Mouse (Mus musculus) cerebellum, postnatal 14 days (tissue): Measurements from ENCODE around the gene Ptms.
A peak's percentile ranks its signal among the peaks of the same experiment; 100 is the strongest.
"Not testable (repeated sequence)": the region's sequence is repeated elsewhere in the genome, so short reads cannot be mapped to it uniquely, and the experiment has no call there.

Source experiments
- DNase-seq, 2 experiments: peaks; one replicate each; pipeline ENCODE4 v3.0.0; 2021; ENCODE audit warnings: mixed read lengths in 2 of 2

Ptms gene

GRCm38 (mm10) chr6:124904161-124904981, 15.5 kb downstream of the Ptms start:
- DNase-seq = peak; percentile 83 to 85

- DNase-seq = peak; percentile 99 to 100
These were observed 16.2 kb downstream of the Ptms start for GRCm38 (mm10) chr6:124903580-124904151.

GRCm38 (mm10) chr6:124901851-124902250, 18.1 kb downstream of the Ptms start:
- peak in 1 of 2 experiments; percentile 10 for DNase-seq

- peak in 1 of 2 experiments; percentile 63 for DNase-seq
These were observed 19.0 kb downstream of the Ptms start for GRCm38 (mm10) chr6:124900801-124901480.

GRCm38 (mm10) chr6:124900056-124900800, 19.7 kb downstream of the Ptms start:
- peak in 1 of 2 experiments; percentile 43 for DNase-seq

- DNase-seq = peak in 1 of 2 experiments; percentile 31
These were observed 21.5 kb downstream of the Ptms start for GRCm38 (mm10) chr6:124898359-124898758.

- not testable (repeated sequence) for DNase-seq
These were observed 25.8 kb downstream of the Ptms start for GRCm38 (mm10) chr6:124894113-124894512.

- no peak for DNase-seq
These were observed 28.9 kb downstream of the Ptms start for GRCm38 (mm10) chr6:124890997-124891396.

- DNase-seq = no peak
These were observed 31.3 kb downstream of the Ptms start for GRCm38 (mm10) chr6:124888555-124889125.

- no peak for DNase-seq
These were observed 31.9 kb downstream of the Ptms start, which contains the start of gene Cd4 for GRCm38 (mm10) chr6:124887986-124888385. Gene Cd4, minus strand, starts transcription at chr6:124888221.

- DNase-seq = no peak
These were observed 33.9 kb downstream of the Ptms start for GRCm38 (mm10) chr6:124885956-124886381.

- peak; percentile 91 to 92 for DNase-seq
These were observed 35.0 kb downstream of the Ptms start for GRCm38 (mm10) chr6:124884714-124885500.

- no peak for DNase-seq
These were observed 36.6 kb downstream of the Ptms start for GRCm38 (mm10) chr6:124883351-124883750.

- DNase-seq = no peak
These were observed 38.1 kb downstream of the Ptms start for GRCm38 (mm10) chr6:124881821-124882220.

- no peak for DNase-seq
These were observed 40.5 kb downstream of the Ptms start for GRCm38 (mm10) chr6:124879390-124879789.

GRCm38 (mm10) chr6:124874348-124874747, 45.6 kb downstream of the Ptms start:
- no peak for DNase-seq

- peak in 1 of 2 experiments; percentile 39 for DNase-seq
These were observed 53.3 kb downstream of the Ptms start for GRCm38 (mm10) chr6:124866560-124866959.

GRCm38 (mm10) chr6:124865766-124866362, 54.0 kb downstream of the Ptms start:
- DNase-seq = peak; percentile 44 to 59
